Mouse (Mus musculus) heart, adult 18-20 months (tissue): ENCODE measurements at regions not wholly inside any gene's neighbourhood (a gene's known extent, or its start where the extent isn't known, plus 50 kb on each side); places are given as distances from the start of the nearest gene placed in this dataset.

Experiments
- DNase-seq, 2 experiments: peaks; one replicate each; pipeline ENCODE4 v3.0.0; 2021 to 2022; ENCODE audit warnings: mixed read lengths in 1 of 2

GRCm38 (mm10) chr1:164628840-164629239 is 167.6 kb upstream of the Dpt start:
- peak; percentile 40 to 57 for DNase-seq

- DNase-seq: no peak
These were observed 164.8 kb upstream of the Atp1b1 start for GRCm38 (mm10) chr1:164622946-164623345.

- no peak for DNase-seq
These were observed 164.3 kb upstream of the Atp1b1 start for GRCm38 (mm10) chr1:164622417-164622816.

- no peak for DNase-seq
These were observed 162.0 kb upstream of the Atp1b1 start for GRCm38 (mm10) chr1:164620129-164620528.

- no peak for DNase-seq
These were observed 159.7 kb upstream of the Atp1b1 start for GRCm38 (mm10) chr1:164617871-164618270.

GRCm38 (mm10) chr1:164607061-164607460 is 148.9 kb upstream of the Atp1b1 start:
- DNase-seq: no peak

GRCm38 (mm10) chr1:164606141-164606754 is 148.1 kb upstream of the Atp1b1 start:
- DNase-seq: no peak

- no peak for DNase-seq
These were observed 145.3 kb upstream of the Atp1b1 start for GRCm38 (mm10) chr1:164603433-164603832.

GRCm38 (mm10) chr1:164602568-164602967 is 144.4 kb upstream of the Atp1b1 start:
- no peak for DNase-seq

GRCm38 (mm10) chr1:164590205-164590613 is 132.1 kb upstream of the Atp1b1 start:
- no peak for DNase-seq

GRCm38 (mm10) chr1:164586066-164586989 is 128.2 kb upstream of the Atp1b1 start:
- peak; percentile 17 to 20 for DNase-seq

- no peak for DNase-seq
These were observed 118.8 kb upstream of the Atp1b1 start for GRCm38 (mm10) chr1:164576856-164577489.

GRCm38 (mm10) chr1:164573639-164574038 is 115.5 kb upstream of the Atp1b1 start:
- DNase-seq: no peak

- DNase-seq: no peak
These were observed 114.0 kb upstream of the Atp1b1 start for GRCm38 (mm10) chr1:164572183-164572582.

- DNase-seq: peak; percentile 21 to 22
These were observed 113.4 kb upstream of the Atp1b1 start for GRCm38 (mm10) chr1:164571496-164572078.

- DNase-seq: no peak
These were observed 106.7 kb upstream of the Atp1b1 start for GRCm38 (mm10) chr1:164564847-164565246.

- no peak for DNase-seq
These were observed 101.5 kb upstream of the Atp1b1 start for GRCm38 (mm10) chr1:164559546-164560228.

- no peak for DNase-seq
These were observed 94.5 kb upstream of the Atp1b1 start for GRCm38 (mm10) chr1:164552658-164553057.

- no peak for DNase-seq
These were observed 92.9 kb upstream of the Atp1b1 start for GRCm38 (mm10) chr1:164551019-164551418.

- no peak for DNase-seq
These were observed 92.4 kb upstream of the Atp1b1 start for GRCm38 (mm10) chr1:164550596-164550995.

GRCm38 (mm10) chr1:164548071-164548470 is 89.9 kb upstream of the Atp1b1 start:
- no peak for DNase-seq

- DNase-seq: no peak
These were observed 87.7 kb upstream of the Atp1b1 start for GRCm38 (mm10) chr1:164545843-164546242.
